Mouse (Mus musculus) brain, embryonic 14.5 days (tissue): Measurements from ENCODE around the gene Rrp1b.

Source experiments
- CTCF ChIP-seq: fragments of 200-500 bp; IDR thresholded peaks from 2 replicates; pipeline ENCODE4 v1.5.1; 2012; ENCODE audit warnings: inconsistent platforms, mild to moderate bottlenecking, moderate library complexity, borderline replicate concordance; ENCODE audit not compliant: insufficient read depth, insufficient read length; ENCODE audit errors: extremely low read depth
- POLR2A ChIP-seq: fragments of 200-500 bp; IDR thresholded peaks from 2 replicates; pipeline ENCODE4 v1.6.1; 2012; ENCODE audit warnings: mild to moderate bottlenecking, inconsistent platforms, borderline replicate concordance; ENCODE audit not compliant: poor library complexity, insufficient read depth, insufficient read length, severe bottlenecking; ENCODE audit errors: extremely low read depth

- TF ChIP-seq POLR2A (no peak), CTCF (no peak)
Measured at GRCm38 (mm10) chr17:32034322-32034721, 1.6 kb upstream of the Rrp1b start.
